Mouse (Mus musculus) small intestine, adult 2 months (tissue): ENCODE data around the gene Ppp2r1b. TPM values are rescaled to one million over a fixed set of nuclear protein-coding genes. Genes with fewer than 3 reads are reported as not detected.

Experiments
- H3K27ac ChIP-seq: fragments of 200-500 bp; 2 replicates; pipeline ENCODE4 v1.5.1; 2012; ENCODE audit warnings: low read depth, low read length, control low read depth, inconsistent platforms; ENCODE audit not compliant: insufficient read depth
- H3K27me3 ChIP-seq: fragments of 200-500 bp; 2 replicates; pipeline ENCODE4 v1.6.1; 2012; ENCODE audit warnings: mild to moderate bottlenecking, moderate library complexity, low read length, inconsistent platforms; ENCODE audit not compliant: control insufficient read depth, insufficient read depth
- H3K36me3 ChIP-seq: fragments of 200-500 bp; 2 replicates; pipeline ENCODE4 v1.6.1; 2012; ENCODE audit warnings: mild to moderate bottlenecking, low read length, control low read depth, inconsistent platforms; ENCODE audit not compliant: control insufficient read depth, insufficient read depth
- H3K4me1 ChIP-seq: fragments of 200-500 bp; 2 replicates; pipeline ENCODE4 v1.6.1; 2012; ENCODE audit warnings: low read length, inconsistent platforms, mixed read lengths; ENCODE audit not compliant: control insufficient read depth, insufficient read depth, insufficient read length
- H3K4me3 ChIP-seq: fragments of 200-500 bp; 2 replicates; pipeline ENCODE4 v1.5.1; 2012; ENCODE audit warnings: low read depth, mild to moderate bottlenecking, control low read depth, inconsistent platforms, low read length, moderate library complexity
- CTCF ChIP-seq: fragments of 200-500 bp; IDR thresholded peaks from 2 replicates; pipeline ENCODE4 v1.5.1; 2012; ENCODE audit warnings: low read depth, mild to moderate bottlenecking, control low read depth, inconsistent platforms, low read length, moderate library complexity, mixed read lengths; ENCODE audit not compliant: insufficient replicate concordance, insufficient read length; ENCODE audit errors: extremely low read depth
- POLR2A ChIP-seq: fragments of 200-500 bp; IDR thresholded peaks from 2 replicates; pipeline ENCODE4 v1.6.1; 2012; ENCODE audit warnings: low read depth, mild to moderate bottlenecking, control low read depth, inconsistent platforms, low read length, moderate library complexity
- WGBS: fragments of 180-500 bp; shearing (Covaris S2); methylation state at CpG from one replicate; pipeline ENCODE4 v1.1.7; 2018; 5-methylcytosine and 5-hydroxymethylcytosine counted together
- polyA plus RNA-seq: library from polyadenylated mRNA; depleted of rRNA; stranded (reverse); fragments of >200 nt; gene quantifications from 2 replicates; pipeline ENCODE4 v1.2.3, GENCODE M21; 2012

The Ppp2r1b gene
- polyA plus RNA-seq, 1 experiment = 1.9 TPM

DNA sequence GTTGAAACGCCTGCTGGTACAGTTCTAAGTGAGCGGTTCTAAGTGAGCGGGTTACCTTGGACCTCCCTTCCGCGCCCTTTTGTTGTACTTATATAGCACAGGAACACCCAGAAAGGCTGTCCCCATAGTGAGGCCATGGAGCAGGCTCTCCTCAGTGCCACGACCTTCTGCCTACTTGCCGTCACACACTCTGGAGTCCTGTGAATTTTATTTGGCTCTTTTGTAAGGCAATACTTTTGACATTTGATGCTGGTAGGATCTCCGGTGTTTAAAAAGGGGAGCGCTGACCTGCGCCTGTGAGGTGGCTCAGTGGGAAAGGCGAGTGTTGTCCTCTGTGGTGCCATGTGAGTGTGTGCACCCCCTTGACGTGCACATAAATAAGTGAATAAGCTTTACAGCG is 36.0 kb upstream of the Ppp2r1b start:
- H3K4me3 ChIP-seq = no peak overlapping the region
- H3K36me3 ChIP-seq = peaks cover 45% of the 10 kb centered on the region
- WGBS = 97% methylated on average over 13 of the region's 13 CpGs

DNA sequence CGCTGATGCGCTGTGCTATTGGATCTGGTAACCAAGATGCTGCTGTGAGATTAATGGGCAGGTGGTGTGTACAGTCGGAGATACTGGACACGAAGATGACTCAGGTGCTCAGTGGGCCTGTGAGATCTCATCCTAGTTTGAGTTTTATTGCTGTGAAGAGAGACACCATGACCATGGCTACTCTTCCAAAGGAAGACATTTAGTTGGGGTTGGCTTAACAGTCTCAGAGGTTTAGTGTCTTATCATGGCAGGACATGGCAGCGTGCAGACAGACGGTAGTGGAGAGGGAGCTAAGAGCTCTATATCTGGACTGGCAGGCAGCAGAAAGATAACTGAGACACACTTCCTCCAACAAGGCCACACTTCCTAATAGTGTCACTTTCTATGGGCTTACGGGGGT is 33.9 kb upstream of the Ppp2r1b start:
- Histone ChIP-seq H3K27ac (no peak overlapping the region), H3K36me3 (peaks cover 37% of the 10 kb centered on the region), H3K27me3 (no peaks in the 10 kb centered on the region), H3K4me1 (no peaks in the 10 kb centered on the region), H3K4me3 (no peak overlapping the region)
- 91% methylated on average over 7 of the region's 7 CpGs for WGBS
- TF ChIP-seq CTCF (no peak), POLR2A (no peak)

More for the DNA sequence above, 36.0 kb upstream of the Ppp2r1b start:
- TF ChIP-seq POLR2A (no peak), CTCF (no peak)
- Histone ChIP-seq H3K27ac (no peak overlapping the region), H3K27me3 (no peaks in the 10 kb centered on the region), H3K4me1 (no peaks in the 10 kb centered on the region)

DNA sequence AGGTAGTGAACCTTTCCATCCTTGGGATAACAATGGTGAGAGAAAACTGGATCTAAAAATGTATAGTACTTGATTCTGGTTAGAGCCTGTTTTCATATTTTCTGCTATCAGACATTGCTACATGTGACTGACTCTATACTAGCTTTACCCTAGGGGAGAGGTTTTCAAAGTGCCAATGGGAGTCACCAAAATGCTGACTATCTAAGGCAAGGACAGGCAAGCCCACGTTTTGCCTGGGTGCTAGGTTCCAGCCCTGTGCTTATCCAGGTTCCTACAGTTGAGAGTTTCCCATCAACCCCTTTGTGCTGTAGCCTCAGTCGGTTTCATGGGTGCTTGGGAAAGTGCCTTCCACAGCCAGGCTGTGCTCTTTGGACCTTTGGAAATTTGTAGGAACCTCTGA is 33.4 kb upstream of the Ppp2r1b start:
- no peak overlapping the region for H3K4me3 ChIP-seq
- H3K36me3 ChIP-seq = peaks cover 38% of the 10 kb centered on the region
- no peaks in the 10 kb centered on the region for H3K27me3 ChIP-seq
- no peak overlapping the region for H3K27ac ChIP-seq
- TF ChIP-seq POLR2A (no peak), CTCF (no peak)
- no peaks in the 10 kb centered on the region for H3K4me1 ChIP-seq
- WGBS = 79% methylated on average over 2 of the region's 2 CpGs

DNA sequence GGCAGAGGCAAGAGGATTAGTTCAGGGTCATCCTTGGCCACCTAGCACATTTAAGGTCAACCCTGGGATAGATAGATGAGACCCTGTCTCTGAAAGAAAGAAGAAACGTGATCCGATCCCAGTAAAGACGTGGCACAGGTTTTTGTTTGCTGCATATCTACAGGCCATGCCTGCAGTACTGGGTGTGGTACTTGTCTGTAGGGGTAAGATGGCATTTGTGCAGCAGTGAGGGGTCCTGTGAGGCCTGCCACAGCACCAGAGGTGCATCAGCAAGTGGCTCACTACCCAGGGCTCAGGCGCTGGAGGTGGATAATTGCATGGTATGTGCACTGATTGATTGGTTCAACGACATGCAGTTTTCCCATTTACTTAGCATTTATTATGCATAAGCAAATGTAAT is 31.3 kb upstream of the Ppp2r1b start:
- TF ChIP-seq POLR2A = no peak
- TF ChIP-seq CTCF = no peak
- 97% methylated on average over 5 of the region's 5 CpGs for WGBS

DNA sequence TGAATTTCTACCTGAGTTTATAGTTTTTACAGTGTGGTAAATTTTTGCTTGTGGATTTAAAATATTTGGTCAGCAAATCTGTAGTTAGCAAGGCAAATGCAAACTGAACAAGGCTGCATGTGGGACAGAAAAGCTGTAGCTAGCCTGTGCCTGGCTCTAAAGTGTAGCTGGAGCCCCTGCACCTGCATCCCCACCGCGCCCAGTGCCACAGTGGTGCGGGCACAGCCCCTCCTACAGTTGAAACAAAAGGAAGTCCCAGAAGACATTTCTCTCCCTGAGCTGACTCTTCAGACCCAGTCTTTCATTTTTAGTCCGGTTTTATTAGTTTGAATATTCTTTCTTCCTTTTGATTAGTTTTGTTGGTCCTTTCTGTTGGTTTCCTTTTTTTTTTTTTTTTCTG is 29.4 kb upstream of the Ppp2r1b start:
- Histone ChIP-seq H3K27me3 (no peaks in the 10 kb centered on the region), H3K36me3 (peaks cover 23% of the 10 kb centered on the region), H3K27ac (no peak overlapping the region), H3K4me1 (no peaks in the 10 kb centered on the region), H3K4me3 (no peak overlapping the region)
- TF ChIP-seq POLR2A (no peak), CTCF (no peak)
- WGBS = 91% methylated on average over 4 of the region's 4 CpGs

More for the DNA sequence above, 31.3 kb upstream of the Ppp2r1b start:
- no peaks in the 10 kb centered on the region for H3K27me3 ChIP-seq
- H3K4me1 ChIP-seq = no peaks in the 10 kb centered on the region
- H3K27ac ChIP-seq = no peak overlapping the region
- peaks cover 31% of the 10 kb centered on the region for H3K36me3 ChIP-seq
- no peak overlapping the region for H3K4me3 ChIP-seq

DNA sequence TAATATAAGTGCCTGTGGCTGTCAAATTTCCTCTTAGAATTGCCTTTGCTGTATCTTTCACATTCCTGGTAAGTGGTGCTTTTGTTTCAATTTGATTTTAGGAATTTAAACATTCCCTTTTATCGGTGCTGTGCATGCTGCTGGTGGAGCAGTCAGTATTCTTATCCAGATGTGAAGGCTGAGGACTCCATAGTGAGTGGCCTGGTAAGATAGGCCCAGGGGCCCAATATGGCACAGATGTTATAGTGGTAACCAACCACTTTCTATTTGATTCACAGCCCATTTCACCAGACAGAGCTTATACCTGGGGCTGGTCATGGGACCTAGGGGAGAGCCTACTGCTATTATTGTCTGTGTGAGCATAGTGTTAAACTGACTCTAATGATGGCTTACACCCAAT is 28.6 kb upstream of the Ppp2r1b start:
- Histone ChIP-seq H3K36me3 (peaks cover 23% of the 10 kb centered on the region), H3K4me3 (no peak overlapping the region), H3K27ac (no peak overlapping the region), H3K4me1 (no peaks in the 10 kb centered on the region), H3K27me3 (no peaks in the 10 kb centered on the region)
- WGBS = 88% methylated on average over 1 of the region's 1 CpGs
- TF ChIP-seq CTCF (no peak), POLR2A (no peak)

DNA sequence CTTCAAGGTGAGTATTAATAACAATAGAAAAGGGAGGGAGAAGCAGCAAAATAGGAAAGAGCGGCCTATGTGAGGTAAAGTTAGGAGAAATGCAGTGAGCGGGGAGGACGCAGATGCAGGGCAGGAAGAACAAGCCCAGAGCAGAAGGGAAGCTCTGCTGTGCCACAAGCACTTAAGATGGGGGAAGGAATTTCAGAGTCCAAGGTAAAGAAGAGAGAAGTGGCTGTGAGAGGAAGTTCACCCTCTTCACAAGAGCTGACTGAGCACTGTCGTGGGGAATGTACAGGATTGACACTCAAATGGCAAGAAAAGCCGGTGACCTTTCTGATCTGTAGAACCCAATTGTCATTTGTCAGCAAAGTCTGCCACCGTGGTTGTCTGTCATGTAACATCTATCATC is 27.1 kb upstream of the Ppp2r1b start:
- TF ChIP-seq POLR2A = no peak
- TF ChIP-seq CTCF = no peak
- Histone ChIP-seq H3K4me3 (no peak overlapping the region), H3K4me1 (no peaks in the 10 kb centered on the region), H3K27ac (no peak overlapping the region), H3K27me3 (no peaks in the 10 kb centered on the region), H3K36me3 (peaks cover 25% of the 10 kb centered on the region)
- 82% methylated on average over 6 of the region's 6 CpGs for WGBS

DNA sequence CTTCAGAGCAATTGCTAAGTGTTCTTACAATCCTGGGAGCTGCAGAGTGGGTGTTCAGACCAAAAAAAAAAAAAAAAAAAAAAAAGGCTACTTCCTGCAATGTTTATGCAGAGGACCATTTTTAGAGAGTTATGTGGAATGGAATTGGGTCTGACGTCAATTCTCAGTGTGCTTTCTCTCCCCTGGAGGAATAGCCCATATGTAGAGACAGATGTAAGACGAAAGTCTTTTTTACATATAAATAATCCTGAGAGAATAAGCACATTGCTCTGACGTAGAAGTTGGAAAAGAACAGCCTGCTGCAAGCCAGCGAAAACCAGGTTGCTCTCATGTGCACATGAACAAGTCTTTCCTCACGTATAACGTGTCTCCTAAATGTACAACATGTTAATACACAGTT is 25.4 kb upstream of the Ppp2r1b start:
- 90% methylated on average over 6 of the region's 6 CpGs for WGBS

More for the DNA sequence above, 25.4 kb upstream of the Ppp2r1b start:
- Histone ChIP-seq H3K4me3 (no peak overlapping the region), H3K27me3 (no peaks in the 10 kb centered on the region), H3K4me1 (no peaks in the 10 kb centered on the region), H3K27ac (no peak overlapping the region), H3K36me3 (peaks cover 25% of the 10 kb centered on the region)
- TF ChIP-seq POLR2A (no peak), CTCF (no peak)
